Mouse (Mus musculus): Measurements from ENCODE around the gene Gm8206.
"Not testable (repeated sequence)": the region's sequence is repeated elsewhere in the genome, so short reads cannot be mapped to it uniquely, and the experiment has no call there.

Gene Gm8206

GRCm38 (mm10) chr14:6093842-6094241 lies at the start of gene Gm8206:
Gm8206 (minus strand) TSS chr14:6093942.
- not testable (repeated sequence) for DNase-seq (ENCODE audit: extremely low spot score, low spot score)

- not testable (repeated sequence) for DNase-seq (ENCODE audit: extremely low spot score, low spot score)
Observed at GRCm38 (mm10) chr14:6125707-6126106, 32.0 kb upstream of the Gm8206 start, which contains the start of gene Gm3476. Gm3476 (minus strand) TSS chr14:6125807.

GRCm38 (mm10) chr14:6108272-6108925 lies 14.7 kb upstream of the Gm8206 start, which contains the start of gene Gm3468:
Gm3468 (minus strand) TSS chr14:6108665.
- peak; percentile 80 for DNase-seq (ENCODE audit: extremely low spot score, low spot score)

GRCm38 (mm10) chr14:6107500-6107899 lies 13.8 kb upstream of the Gm8206 start:
- DNase-seq (ENCODE audit: extremely low spot score, low spot score): peak; percentile 12

- not testable (repeated sequence) for DNase-seq (ENCODE audit: extremely low spot score, low spot score)
Observed at GRCm38 (mm10) chr14:6058167-6058566, 35.6 kb downstream of the Gm8206 start, which contains the start of gene Gm6337. Gm6337 (minus strand) TSS chr14:6058267.

GRCm38 (mm10) chr14:5987136-5987535 lies 106.6 kb downstream of the Gm8206 start:
- DNase-seq (ENCODE audit: extremely low spot score, low spot score): not testable (repeated sequence)

GRCm38 (mm10) chr14:5979037-5979436 lies 114.7 kb downstream of the Gm8206 start, which contains the start of gene Gm3453:
Gm3453 (minus strand) TSS chr14:5979137.
- DNase-seq (ENCODE audit: extremely low spot score, low spot score): not testable (repeated sequence)

Data from neural tube, embryonic 10.5 days (tissue).